Mouse (Mus musculus) thymus, adult 2 months (tissue): ENCODE data around the gene Mark1.

ENCODE experiments used
- CTCF ChIP-seq: fragments of 200-500 bp; IDR thresholded peaks from 2 replicates; pipeline ENCODE4 v1.5.1; 2012; ENCODE audit warnings: mild to moderate bottlenecking, control low read depth, low read length, moderate library complexity, borderline replicate concordance; ENCODE audit not compliant: control insufficient read depth, poor library complexity, insufficient read depth; ENCODE audit errors: extremely low read depth
- POLR2A ChIP-seq: fragments of 200-500 bp; IDR thresholded peaks from 2 replicates; pipeline ENCODE4 v1.6.1; 2012; ENCODE audit warnings: mild to moderate bottlenecking, low read length, control low read depth, moderate library complexity; ENCODE audit not compliant: control insufficient read depth, poor library complexity, insufficient read depth; ENCODE audit errors: extremely low read depth

- no peak for TF ChIP-seq CTCF
- no peak for TF ChIP-seq POLR2A
These were observed 13.2 kb upstream of the Mark1 start for GRCm38 (mm10) chr1:185012566-185012965.
